Mouse (Mus musculus) urinary bladder, postnatal 10 days (tissue): ENCODE results near the gene Kcnh6.
A peak's percentile ranks its signal among the peaks of the same experiment; 100 is the strongest.
"Not testable (repeated sequence)": the region's sequence is repeated elsewhere in the genome, so short reads cannot be mapped to it uniquely, and the experiment has no call there.

Experiments used
- DNase-seq: peaks from one replicate; pipeline ENCODE4 v3.0.0; 2022; ENCODE audit warnings: low spot score

Gene Kcnh6

GRCm38 (mm10) chr11:106013556-106014225 is 5.8 kb downstream of the Kcnh6 start:
- DNase-seq, result no peak

- no peak for DNase-seq
Measured at GRCm38 (mm10) chr11:106016440-106016839, 8.5 kb downstream of the Kcnh6 start.

GRCm38 (mm10) chr11:106020051-106020763 is 12.3 kb downstream of the Kcnh6 start:
- no peak for DNase-seq

GRCm38 (mm10) chr11:106025774-106026173 is 17.9 kb downstream of the Kcnh6 start:
- no peak for DNase-seq

GRCm38 (mm10) chr11:106026465-106027151 is 18.7 kb downstream of the Kcnh6 start:
- no peak for DNase-seq

- no peak for DNase-seq
Measured at GRCm38 (mm10) chr11:106027607-106028006, 19.7 kb downstream of the Kcnh6 start.

GRCm38 (mm10) chr11:106032074-106032473 is 24.1 kb downstream of the Kcnh6 start:
- DNase-seq, result not testable (repeated sequence)

GRCm38 (mm10) chr11:106033491-106033919 is 25.6 kb downstream of the Kcnh6 start:
- no peak for DNase-seq

GRCm38 (mm10) chr11:106034986-106035385 is 27.1 kb downstream of the Kcnh6 start:
- no peak for DNase-seq

- peak; percentile 74 for DNase-seq
Measured at GRCm38 (mm10) chr11:106036548-106037417, 28.9 kb downstream of the Kcnh6 start, which contains the start of gene Dcaf7. Dcaf7 (plus strand) TSS chr11:106036872.

GRCm38 (mm10) chr11:106037418-106037751 is 29.5 kb downstream of the Kcnh6 start:
- DNase-seq, result no peak

- no peak for DNase-seq
Measured at GRCm38 (mm10) chr11:106044349-106044748, 36.4 kb downstream of the Kcnh6 start.

- no peak for DNase-seq
Measured at GRCm38 (mm10) chr11:106045256-106045655, 37.3 kb downstream of the Kcnh6 start.

GRCm38 (mm10) chr11:106045780-106046179 is 37.9 kb downstream of the Kcnh6 start:
- no peak for DNase-seq

- DNase-seq, result no peak
Measured at GRCm38 (mm10) chr11:106046584-106046983, 38.7 kb downstream of the Kcnh6 start.

GRCm38 (mm10) chr11:106053921-106054320 is 46.0 kb downstream of the Kcnh6 start:
- DNase-seq, result no peak

- no peak for DNase-seq
Measured at GRCm38 (mm10) chr11:106054600-106054999, 46.7 kb downstream of the Kcnh6 start.

- DNase-seq, result no peak
Measured at GRCm38 (mm10) chr11:106055341-106055740, 47.4 kb downstream of the Kcnh6 start.

GRCm38 (mm10) chr11:106056819-106057491 is 49.0 kb downstream of the Kcnh6 start:
- no peak for DNase-seq

GRCm38 (mm10) chr11:106058020-106058419 is 50.1 kb downstream of the Kcnh6 start:
- no peak for DNase-seq

GRCm38 (mm10) chr11:106060549-106060948 is 52.6 kb downstream of the Kcnh6 start:
- DNase-seq, result no peak
